Mouse (Mus musculus) brain, embryonic 14.5 days (tissue): ENCODE measurements around the gene Gna13.

ENCODE experiments used
- CTCF ChIP-seq: fragments of 200-500 bp; IDR thresholded peaks from 2 replicates; pipeline ENCODE4 v1.5.1; 2012; ENCODE audit warnings: inconsistent platforms, mild to moderate bottlenecking, moderate library complexity, borderline replicate concordance; ENCODE audit not compliant: insufficient read depth, insufficient read length; ENCODE audit errors: extremely low read depth
- POLR2A ChIP-seq: fragments of 200-500 bp; IDR thresholded peaks from 2 replicates; pipeline ENCODE4 v1.6.1; 2012; ENCODE audit warnings: mild to moderate bottlenecking, inconsistent platforms, borderline replicate concordance; ENCODE audit not compliant: poor library complexity, insufficient read depth, insufficient read length, severe bottlenecking; ENCODE audit errors: extremely low read depth

- TF ChIP-seq CTCF (no peak), POLR2A (no peak)
Measured at GRCm38 (mm10) chr11:109377477-109377876, 14.8 kb downstream of the Gna13 start.
